9 mouse cellular contexts compared by ENCODE assay signal in genomic region chr3:102469713-102470448, GRCm38 (mm10). TPM values are rescaled to one million over a fixed set of nuclear protein-coding genes. Genes with fewer than 3 reads are reported as not detected.
DNase-seq lines count a peak whose midpoint lies in the region; ATAC-seq lines count a peak whose summit lies in the region.
"Had no signal": no experiment of that assay in that cellular context is flagged by ENCODE, and none has a peak within 500 bp of the region (broad histone marks: within the 10 kb centered on the region; RNA-seq: fewer than 3 reads in every experiment).

Gene Ngf (plus strand): TSS chr3:102469919.

- H3K4me1 ChIP-seq in embryonic facial prominence, embryonic 10.5 days: peaks cover 27% of the 10 kb centered on the region
- peaks cover 2 to 5% of the 10 kb centered on the region in 2 experiments; a peak in 3 of 4 replicates for H3K4me1 ChIP-seq in heart, embryonic 14.5 days (ENCODE audit: control insufficient read depth in 2 of 2, insufficient read depth in 2 of 2, low read length in 2 of 2)
- peaks cover 9% of the 10 kb centered on the region; the same call in 1 of the 2 replicates for H3K4me1 ChIP-seq in neural tube, embryonic 12.5 days

- peak; percentile 17 to 47 for DNase-seq in left cerebral cortex, postnatal 14 days (ENCODE audit: low spot score in 2 of 2)
- DNase-seq in left cerebral cortex, postnatal 4 days: no peak
- peak; percentile 62 for DNase-seq in embryonic facial prominence, embryonic 10.5 days (ENCODE audit: low spot score)
- peak; percentile 49 to 52 for DNase-seq in kidney, postnatal 25 days
- no peak for DNase-seq in adrenal gland, adult 2 months

- H3K9ac ChIP-seq in heart, embryonic 14.5 days (ENCODE audit: low read length): peak within 1 kb of the TSS; percentile 12; the same call in 1 of the 2 replicates
- 0 out of 2 replicates have a peak within 1 kb of the TSS, but pooled peaks have one; percentile 26 for H3K9ac ChIP-seq in neural tube, embryonic 12.5 days

- no peaks in the 10 kb centered on the region for H3K36me3 ChIP-seq in embryonic facial prominence, embryonic 10.5 days (replicated peaks)
- H3K36me3 ChIP-seq in heart, embryonic 14.5 days (ENCODE audit: control insufficient read depth, insufficient read depth, low read length): no peaks in the 10 kb centered on the region
- H3K36me3 ChIP-seq in neural tube, embryonic 12.5 days: no peaks in the 10 kb centered on the region

- peaks cover 64% of the 10 kb centered on the region for H3K27me3 ChIP-seq in embryonic facial prominence, embryonic 10.5 days (replicated peaks; ENCODE audit: low read depth, poor library complexity, severe bottlenecking)
- H3K27me3 ChIP-seq in heart, embryonic 14.5 days (ENCODE audit: control insufficient read depth, insufficient read depth, low read length): peaks cover 44% of the 10 kb centered on the region
- H3K27me3 ChIP-seq in neural tube, embryonic 12.5 days (replicated peaks): peaks cover 33% of the 10 kb centered on the region
- H3K27me3 ChIP-seq: Patski had no signal

- H3K27ac ChIP-seq in embryonic facial prominence, embryonic 10.5 days (replicated peaks): peak within 1 kb of the TSS; percentile 52; the same call in 1 of the 2 replicates
- no peak within 1 kb of the TSS for H3K27ac ChIP-seq in heart, embryonic 14.5 days (replicated peaks in 1 of 2; ENCODE audit: control insufficient read depth in 1 of 2, insufficient read depth in 1 of 2, low read depth in 2 of 2, low read length in 2 of 2)
- no peak within 1 kb of the TSS for H3K27ac ChIP-seq in neural tube, embryonic 12.5 days

- ATAC-seq in heart, embryonic 14.5 days (ENCODE audit: insufficient number of reproducible peaks, insufficient read depth, low FRiP score, low read depth): no peak; the same call in 1 of the 2 replicates
- no peak; the same call in 1 of the 2 replicates for ATAC-seq in neural tube, embryonic 12.5 days (ENCODE audit: low FRiP score, low read depth)
- ATAC-seq in cerebellum, adult (ENCODE audit: insufficient number of reproducible peaks, low FRiP score, low TSS enrichment): no peak
- ATAC-seq: Patski had no signal

- WGBS in embryonic facial prominence, embryonic 10.5 days: under 1% methylated on average over 43 of the region's 43 CpGs
- under 1% methylated on average over 43 of the region's 43 CpGs for WGBS in heart, embryonic 14.5 days
- under 1% methylated on average over 43 of the region's 43 CpGs for WGBS in neural tube, embryonic 12.5 days

- no peaks in the 10 kb centered on the region for H3K9me3 ChIP-seq in embryonic facial prominence, embryonic 10.5 days
- H3K9me3 ChIP-seq in heart, embryonic 14.5 days (ENCODE audit: control insufficient read depth, low read length): no peaks in the 10 kb centered on the region
- H3K9me3 ChIP-seq in neural tube, embryonic 12.5 days: no peaks in the 10 kb centered on the region

- intact Hi-C loops in left cerebral cortex, postnatal 14 days (cut with DNase I): loop anchor here (5.0 kb wide), 1 partner anchor 222 kb away; no protein-coding TSS in a partner anchor
- intact Hi-C loops in left cerebral cortex, postnatal 4 days (cut with DNase I): no loop called here

- H3K4me3 ChIP-seq in embryonic facial prominence, embryonic 10.5 days: peak within 1 kb of the TSS; percentile 61
- H3K4me3 ChIP-seq in heart, embryonic 14.5 days (ENCODE audit: control insufficient read depth in 1 of 2, insufficient read depth in 1 of 2, low read depth in 1 of 2, low read length in 2 of 2): peak within 1 kb of the TSS; percentile 37 to 43
- H3K4me3 ChIP-seq in neural tube, embryonic 12.5 days: peak within 1 kb of the TSS; percentile 33

- H3K4me2 ChIP-seq in heart, embryonic 14.5 days (ENCODE audit: low read length): peak within 1 kb of the TSS; percentile 68
- H3K4me2 ChIP-seq in neural tube, embryonic 12.5 days (replicated peaks): peak within 1 kb of the TSS; percentile 65

RNA-seq across cellular contexts. Expression of gene Ngf, which starts in this region (rescaled TPM):
- total RNA-seq in left cerebral cortex, postnatal 14 days (2021): 10 to 100 TPM in 1 of 2 experiments, 1 to 10 TPM in 1; 7.3 to 11.9 TPM
- 1 to 10 TPM; 1.4 to 2.3 TPM for total RNA-seq in left cerebral cortex, postnatal 4 days (2021)
- 1.4 and 2.3 TPM in 2 replicates for polyA plus RNA-seq in embryonic facial prominence, embryonic 10.5 days (2016; fragmentation: Nextera tagmentation; extraction: Ambion mirVana)
- 3.0 and 4.4 TPM in 2 replicates for polyA plus RNA-seq in heart, embryonic 14.5 days (2014; fragmentation: Nextera tagmentation; extraction: Ambion mirVana)
- polyA plus RNA-seq in neural tube, embryonic 12.5 days (2016; fragmentation: Nextera tagmentation; extraction: Ambion mirVana): 0.43 and 0.50 TPM in 2 replicates
- 1 to 10 TPM; 2.0 to 4.3 TPM for total RNA-seq in adrenal gland, adult 2 months (2021)
- 3.2 and 3.7 TPM in 2 replicates for polyA plus RNA-seq in adrenal gland, adult 2 months (2012; rRNA removed)
- polyA plus RNA-seq: Patski had no signal

Comparison
In these comparisons a context has a peak if more than half of its experiments do, and no peak if none do; other contexts are left out.
1. DNase-seq: peak in left cerebral cortex, postnatal 14 days (2 of 2), embryonic facial prominence, embryonic 10.5 days (single experiment) and kidney, postnatal 25 days (2 of 2); none in left cerebral cortex, postnatal 4 days (single experiment) and adrenal gland, adult 2 months (single experiment).
2. Peak in every context shown above with its lines, with median percentiles within 50 percentile points of each other: H3K4me3 ChIP-seq.